Mouse (Mus musculus): ENCODE measurements around the gene Catip. TPM values are rescaled to one million over a fixed set of nuclear protein-coding genes. Genes with fewer than 3 reads are reported as not detected.
"Not testable (repeated sequence)": the region's sequence is repeated elsewhere in the genome, so short reads cannot be mapped to it uniquely, and the experiment has no call there.

Catip gene
- under 1 TPM in 1 of 2 experiments, not detected in 1; 0.29 TPM for polyA plus RNA-seq (2017; shearing (Covaris generic))

- ATAC-seq, result peak; percentile 78
Measured at GRCm38 (mm10) chr1:74361812-74362211, at the start of gene Catip. Gene Catip, plus strand, starts transcription at chr1:74362108.

- peak; percentile 92 for ATAC-seq
Measured at GRCm38 (mm10) chr1:74313049-74313692, 48.7 kb upstream of the Catip start.

GRCm38 (mm10) chr1:74314796-74315195 lies 47.1 kb upstream of the Catip start:
- ATAC-seq, result no peak

GRCm38 (mm10) chr1:74316114-74316827 lies 45.6 kb upstream of the Catip start:
- peak; percentile 61 for ATAC-seq

- no peak for ATAC-seq
Measured at GRCm38 (mm10) chr1:74318711-74319110, 43.2 kb upstream of the Catip start.

- ATAC-seq, result no peak
Measured at GRCm38 (mm10) chr1:74321396-74321795, 40.5 kb upstream of the Catip start.

- not testable (repeated sequence) for ATAC-seq
Measured at GRCm38 (mm10) chr1:74326916-74327315, 35.0 kb upstream of the Catip start.

GRCm38 (mm10) chr1:74329899-74330431 lies 31.9 kb upstream of the Catip start:
- no peak for ATAC-seq

GRCm38 (mm10) chr1:74331046-74331681 lies 30.7 kb upstream of the Catip start:
- no peak for ATAC-seq

- peak; percentile 93 for ATAC-seq
Measured at GRCm38 (mm10) chr1:74332241-74332763, 29.6 kb upstream of the Catip start.

- ATAC-seq, result no peak
Measured at GRCm38 (mm10) chr1:74332930-74333329, 29.0 kb upstream of the Catip start.

- ATAC-seq, result no peak
Measured at GRCm38 (mm10) chr1:74334607-74335006, 27.3 kb upstream of the Catip start.

GRCm38 (mm10) chr1:74335033-74335432 lies 26.9 kb upstream of the Catip start:
- ATAC-seq, result no peak

GRCm38 (mm10) chr1:74335436-74336170 lies 26.3 kb upstream of the Catip start:
- no peak for ATAC-seq

- no peak for ATAC-seq
Measured at GRCm38 (mm10) chr1:74337241-74337771, 24.6 kb upstream of the Catip start.

- no peak for ATAC-seq
Measured at GRCm38 (mm10) chr1:74338013-74338412, 23.9 kb upstream of the Catip start.

- no peak for ATAC-seq
Measured at GRCm38 (mm10) chr1:74338626-74339025, 23.3 kb upstream of the Catip start.

- no peak for ATAC-seq
Measured at GRCm38 (mm10) chr1:74339917-74340316, 22.0 kb upstream of the Catip start.

GRCm38 (mm10) chr1:74340361-74340764 lies 21.5 kb upstream of the Catip start:
- ATAC-seq, result no peak

GRCm38 (mm10) chr1:74340992-74341391 lies 20.9 kb upstream of the Catip start:
- ATAC-seq, result not testable (repeated sequence)

GRCm38 (mm10) chr1:74341898-74342297 lies 20.0 kb upstream of the Catip start:
- ATAC-seq, result peak; percentile 67

GRCm38 (mm10) chr1:74342308-74342707 lies 19.6 kb upstream of the Catip start:
- ATAC-seq, result peak; percentile 57
